Mouse (Mus musculus) urinary bladder, postnatal 10 days (tissue): Measurements from ENCODE around the gene H2-DMb1.
A peak's percentile ranks its signal among the peaks of the same experiment; 100 is the strongest.

Experiments used
- DNase-seq: peaks from one replicate; pipeline ENCODE4 v3.0.0; 2022; ENCODE audit warnings: low spot score

H2-DMb1 gene

GRCm38 (mm10) chr17:34152923-34153322 is at the start of gene H2-DMb1:
Gene H2-DMb1, plus strand, starts transcription at chr17:34153072.
- no peak for DNase-seq

DNA sequence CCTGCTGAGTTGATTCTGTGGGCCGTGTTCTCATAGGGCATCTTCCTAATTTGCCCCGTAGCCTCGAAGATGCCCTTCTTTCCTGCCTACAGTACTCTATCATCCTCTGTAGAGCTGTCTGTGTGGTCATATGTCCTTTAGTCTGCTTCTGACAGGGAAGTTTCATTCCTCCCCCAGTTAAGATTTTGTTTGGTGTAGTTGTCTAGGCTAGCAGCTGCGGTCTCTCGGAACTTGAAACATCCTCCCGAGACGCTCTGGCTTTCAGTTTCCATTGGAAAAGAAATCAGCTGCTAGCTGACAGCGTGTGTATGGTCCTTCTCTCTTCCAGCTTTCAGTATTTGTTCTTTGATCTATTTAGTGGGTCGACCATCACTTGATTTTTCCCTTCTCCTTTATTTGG is 48.1 kb upstream of the H2-DMb1 start:
- DNase-seq, result no peak

DNA sequence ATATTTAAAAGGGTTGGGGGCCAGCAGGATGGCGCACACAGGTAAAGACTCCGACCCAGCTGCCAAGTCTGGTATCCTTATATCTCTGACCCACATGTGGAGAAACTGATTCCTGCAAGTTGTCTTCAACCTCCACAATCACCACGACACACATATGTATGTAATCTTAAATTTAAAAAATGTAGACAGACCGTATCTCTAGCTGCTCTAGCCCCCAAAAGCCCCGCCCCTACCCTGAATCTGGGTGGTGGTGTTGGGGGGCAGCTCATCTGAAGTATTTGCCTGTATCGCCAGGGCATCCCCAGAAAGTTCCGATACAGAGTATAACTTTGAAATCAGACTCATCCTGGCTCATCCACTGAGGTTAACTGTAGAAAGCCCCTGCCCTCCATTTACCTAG is 46.3 kb upstream of the H2-DMb1 start:
- DNase-seq, result no peak

DNA sequence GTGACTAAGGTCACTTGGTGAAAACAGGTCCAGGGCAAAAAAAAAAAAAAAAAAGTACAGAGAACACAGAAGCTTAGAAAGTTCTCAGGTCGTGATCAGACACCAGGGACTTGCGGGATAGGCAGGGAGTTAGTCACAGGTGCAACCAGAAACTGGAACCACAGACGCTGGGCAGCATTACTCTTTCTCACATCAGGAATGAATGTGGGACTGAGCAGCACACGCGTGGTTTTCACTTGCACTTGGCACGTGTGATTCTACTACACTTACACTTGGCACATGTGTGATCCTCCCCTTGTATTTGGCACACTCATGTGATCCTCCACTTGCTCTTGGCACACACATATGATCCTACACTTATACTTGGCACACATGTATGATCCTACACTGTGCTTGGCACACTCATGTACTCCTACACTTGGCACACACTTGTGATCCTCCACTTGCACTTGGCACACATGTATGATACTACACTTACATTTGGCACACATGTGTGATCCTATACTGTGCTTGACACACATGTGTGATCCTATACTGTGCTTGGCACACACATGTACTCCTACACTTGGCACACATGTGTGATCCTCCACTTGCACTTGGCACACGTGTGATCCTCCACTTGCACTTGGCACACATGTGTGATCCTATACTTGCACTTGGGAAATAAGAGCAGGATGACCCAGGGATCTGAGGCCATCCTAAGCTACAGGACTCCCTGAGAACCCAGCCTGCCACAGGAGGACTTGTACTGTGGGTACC is 45.6 kb upstream of the H2-DMb1 start:
- DNase-seq, result no peak

DNA sequence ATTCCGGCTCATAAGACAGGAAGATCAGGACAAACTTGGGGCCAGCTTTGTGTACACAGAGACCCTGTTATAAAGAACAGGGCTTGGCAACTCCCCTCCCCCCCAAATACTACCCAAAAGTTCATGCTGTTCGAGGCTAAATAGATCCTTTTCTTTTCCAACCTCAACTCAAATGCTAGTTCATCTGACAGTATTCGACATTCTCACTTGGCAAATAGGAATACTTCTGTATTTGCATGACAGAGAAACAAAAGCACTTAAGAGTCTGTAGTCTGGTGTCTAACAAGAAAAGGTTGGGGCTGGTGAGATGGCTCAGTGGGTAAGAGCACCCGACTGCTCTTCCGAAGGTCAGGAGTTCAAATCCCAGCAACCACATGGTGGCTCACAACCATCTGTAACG is 44.4 kb upstream of the H2-DMb1 start:
- no peak for DNase-seq

DNA sequence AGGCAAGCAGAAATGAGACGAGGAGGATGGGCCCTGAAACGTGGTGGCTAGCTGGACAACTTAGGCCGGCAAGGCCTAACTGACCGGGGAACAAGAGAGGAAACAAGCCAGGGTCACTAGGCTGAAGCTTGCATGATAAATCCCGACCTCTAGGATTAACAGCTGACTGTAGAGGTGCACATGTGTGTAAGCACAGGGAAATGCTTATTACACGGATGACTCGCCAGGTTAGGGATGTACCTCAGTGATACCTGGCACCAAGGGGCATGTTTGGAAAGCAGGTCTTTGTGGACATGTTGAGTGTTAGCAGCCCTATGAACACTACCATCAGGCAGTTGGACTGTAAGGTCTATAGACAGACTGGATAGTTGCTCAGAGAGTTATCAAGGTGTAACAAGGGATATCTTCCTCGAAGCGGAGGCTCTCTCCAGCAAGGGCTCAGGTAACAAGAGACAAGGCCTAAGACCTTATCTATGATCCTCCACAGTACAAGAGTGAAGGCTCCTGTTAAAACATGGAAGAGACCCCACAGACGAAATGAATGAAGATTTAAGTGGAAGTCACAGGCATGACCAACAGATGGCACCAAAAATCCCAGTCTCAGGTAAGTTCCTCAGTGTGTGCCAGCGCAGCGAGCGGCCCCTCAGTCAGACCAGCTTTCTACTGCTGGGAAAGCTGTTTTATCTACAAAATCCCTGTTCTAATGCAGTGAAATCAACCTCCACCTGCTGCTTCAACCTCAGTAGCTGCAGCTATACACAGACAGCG is 43.6 kb upstream of the H2-DMb1 start:
- DNase-seq, result no peak

GRCm38 (mm10) chr17:34109806-34110195 is 43.1 kb upstream of the H2-DMb1 start:
- no peak for DNase-seq

- no peak for DNase-seq
These were observed 42.6 kb upstream of the H2-DMb1 start for GRCm38 (mm10) chr17:34110309-34110708.

DNA sequence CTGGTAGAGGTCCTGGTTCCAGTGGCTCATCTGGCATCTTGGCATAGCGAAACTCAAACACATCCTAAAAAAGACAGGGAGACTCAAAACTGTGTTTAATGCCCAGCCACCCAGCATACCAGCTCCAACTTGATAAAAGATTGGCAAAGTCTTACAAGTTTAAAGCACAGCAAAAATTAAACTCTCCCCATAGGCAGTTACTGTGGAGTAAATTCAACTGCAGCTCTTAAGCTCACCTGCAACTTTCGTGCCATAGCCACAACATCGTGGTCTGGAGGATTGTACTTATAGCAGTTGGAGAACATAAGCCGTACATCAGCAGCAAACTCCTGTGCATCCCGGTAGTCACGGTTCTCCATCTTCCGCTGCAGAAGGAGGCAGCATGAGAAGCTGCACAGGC is 38.8 kb upstream of the H2-DMb1 start:
- DNase-seq, result no peak

GRCm38 (mm10) chr17:34116736-34117370 is 36.0 kb upstream of the H2-DMb1 start:
- DNase-seq, result no peak

DNA sequence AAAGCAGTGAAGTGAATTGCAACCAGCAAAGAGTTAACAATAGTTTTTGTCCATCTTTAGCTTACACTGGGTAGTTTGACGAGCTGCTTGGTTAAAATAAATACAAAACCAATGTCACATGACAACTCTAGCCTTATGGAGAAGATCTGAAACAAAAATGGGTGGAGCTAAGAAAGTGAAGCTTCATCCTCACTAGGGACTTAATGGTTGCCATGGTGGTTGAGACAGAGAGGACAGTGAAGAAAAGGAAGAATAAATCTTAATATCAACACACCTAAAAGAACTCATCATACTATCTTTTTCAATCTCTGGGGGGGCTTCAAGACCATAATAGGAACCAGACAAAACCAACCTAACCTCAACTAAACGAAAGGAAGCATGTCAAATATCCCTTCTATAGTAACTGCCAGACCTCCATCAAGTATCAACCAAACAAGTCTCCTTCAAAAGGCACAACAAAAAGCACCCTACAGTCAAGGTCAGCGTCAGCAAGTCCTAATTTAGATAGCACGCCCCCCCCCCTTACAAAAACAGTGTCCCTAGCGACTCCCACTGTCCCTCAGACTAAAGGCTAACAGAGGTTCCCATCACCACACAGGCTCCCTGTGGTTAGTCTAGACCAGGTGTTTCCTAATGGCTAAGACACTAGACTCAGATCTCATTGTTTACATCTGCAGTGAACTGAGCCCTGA is 35.3 kb upstream of the H2-DMb1 start:
- DNase-seq, result no peak

- DNase-seq, result no peak
These were observed 34.6 kb upstream of the H2-DMb1 start for GRCm38 (mm10) chr17:34118113-34118872.

DNA sequence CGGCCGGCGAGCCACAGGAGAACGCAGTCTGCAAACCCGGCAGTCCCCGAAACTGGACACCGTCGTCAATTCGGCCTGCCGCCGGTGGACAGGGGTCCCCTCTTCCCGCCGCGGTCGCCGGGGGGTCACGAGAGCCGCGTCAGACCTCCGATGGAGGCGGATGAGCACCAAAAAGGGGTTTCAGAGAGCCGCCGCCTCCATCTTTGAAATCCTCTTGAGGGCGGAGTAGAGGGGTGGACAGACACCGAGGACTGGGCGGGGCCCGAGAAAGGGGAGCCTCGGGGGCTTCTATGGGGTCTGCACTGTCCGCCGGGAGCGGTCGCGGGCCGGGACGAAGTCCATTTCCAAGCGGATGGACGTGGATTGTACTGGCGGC is 34.0 kb upstream of the H2-DMb1 start:
- DNase-seq, result no peak

GRCm38 (mm10) chr17:34119249-34120179 is 33.4 kb upstream of the H2-DMb1 start, which contains the start of gene H2-DMa:
Gene H2-DMa, plus strand, starts transcription at chr17:34119541.
- DNase-seq, result peak; percentile 94

GRCm38 (mm10) chr17:34120180-34120723 is 32.6 kb upstream of the H2-DMb1 start:
- peak; percentile 78 for DNase-seq

GRCm38 (mm10) chr17:34120814-34121171 is 32.1 kb upstream of the H2-DMb1 start:
- peak; percentile 68 for DNase-seq

- DNase-seq, result peak; percentile 49
These were observed 31.5 kb upstream of the H2-DMb1 start for GRCm38 (mm10) chr17:34121172-34121878.

- DNase-seq, result no peak
These were observed 31.0 kb upstream of the H2-DMb1 start for GRCm38 (mm10) chr17:34121879-34122187.

GRCm38 (mm10) chr17:34122188-34122984 is 30.5 kb upstream of the H2-DMb1 start, which contains the start of gene Brd2:
Gene Brd2, minus strand, starts transcription at chr17:34122634.
- DNase-seq, result peak; percentile 90
